Mouse (Mus musculus): Measurements from ENCODE around the gene Tgoln1. TPM values are rescaled to one million over a fixed set of nuclear protein-coding genes. Genes with fewer than 3 reads are reported as not detected.
A peak's percentile ranks its signal among the peaks of the same experiment; 100 is the strongest.

Tgoln1 gene
- polyA plus RNA-seq (2017; shearing (Covaris generic)) = 10 to 100 TPM; 90.9 to 97.8 TPM

GRCm38 (mm10) chr6:72616643-72617288 lies at the start of gene Tgoln1:
TSS of gene Tgoln1 (minus strand) at chr6:72617000.
- ATAC-seq = peak; percentile 96

DNA sequence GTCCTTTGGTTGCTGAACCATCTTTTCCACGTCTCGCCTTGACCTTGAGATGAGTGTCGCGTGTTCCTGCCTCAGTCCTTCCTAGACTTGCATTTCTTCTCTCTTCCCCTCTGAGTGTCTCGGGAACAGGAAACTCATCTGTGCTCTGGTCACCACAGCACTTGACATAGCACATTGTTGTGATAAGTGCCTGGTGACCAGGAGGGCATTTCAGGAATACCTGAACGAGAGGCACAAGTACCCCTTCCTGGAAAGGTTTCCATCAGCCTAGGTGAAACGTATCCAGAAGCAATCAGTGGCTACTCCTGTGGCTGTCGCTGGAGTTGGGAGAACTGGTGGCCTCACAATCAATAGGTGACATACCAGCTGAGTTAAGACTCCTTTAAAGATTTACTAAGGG lies 47.5 kb upstream of the Tgoln1 start:
- ATAC-seq = no peak

DNA sequence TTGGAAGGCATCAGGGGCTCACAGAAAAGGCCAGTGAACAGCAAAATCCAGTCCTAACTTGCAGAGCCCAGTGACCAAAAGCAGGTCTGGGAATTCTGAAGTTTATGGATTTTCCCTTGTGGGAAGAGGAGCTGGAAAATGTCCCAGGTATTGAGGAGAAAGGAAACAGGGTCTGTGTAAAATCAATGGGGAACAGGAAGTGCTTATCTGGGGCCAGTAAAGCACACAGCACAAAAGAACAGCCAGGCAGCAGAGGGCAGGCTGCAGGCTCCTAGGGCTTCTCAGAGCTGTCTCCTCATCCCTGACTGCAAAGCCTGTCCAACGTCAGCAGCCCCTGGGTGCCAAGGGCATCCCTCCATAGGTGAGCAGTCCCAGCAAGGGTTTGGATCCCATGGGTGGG lies 46.2 kb upstream of the Tgoln1 start:
- no peak for ATAC-seq

DNA sequence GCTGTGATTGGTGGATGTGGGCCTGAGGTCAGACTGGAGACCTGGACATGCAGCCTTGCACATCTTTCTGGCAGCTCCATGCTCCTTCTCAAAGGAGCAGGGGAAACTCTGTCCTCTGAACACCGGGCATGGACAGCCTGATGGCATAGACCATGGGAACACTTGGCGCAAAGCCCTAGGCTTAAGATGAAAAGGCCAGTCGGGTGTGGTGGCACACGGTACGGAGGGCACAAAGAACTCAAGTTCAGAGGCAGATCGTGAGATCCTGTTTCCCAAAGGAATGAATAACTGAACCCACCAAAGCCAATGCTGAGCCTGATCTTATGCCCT lies 43.6 kb upstream of the Tgoln1 start:
- no peak for ATAC-seq

DNA sequence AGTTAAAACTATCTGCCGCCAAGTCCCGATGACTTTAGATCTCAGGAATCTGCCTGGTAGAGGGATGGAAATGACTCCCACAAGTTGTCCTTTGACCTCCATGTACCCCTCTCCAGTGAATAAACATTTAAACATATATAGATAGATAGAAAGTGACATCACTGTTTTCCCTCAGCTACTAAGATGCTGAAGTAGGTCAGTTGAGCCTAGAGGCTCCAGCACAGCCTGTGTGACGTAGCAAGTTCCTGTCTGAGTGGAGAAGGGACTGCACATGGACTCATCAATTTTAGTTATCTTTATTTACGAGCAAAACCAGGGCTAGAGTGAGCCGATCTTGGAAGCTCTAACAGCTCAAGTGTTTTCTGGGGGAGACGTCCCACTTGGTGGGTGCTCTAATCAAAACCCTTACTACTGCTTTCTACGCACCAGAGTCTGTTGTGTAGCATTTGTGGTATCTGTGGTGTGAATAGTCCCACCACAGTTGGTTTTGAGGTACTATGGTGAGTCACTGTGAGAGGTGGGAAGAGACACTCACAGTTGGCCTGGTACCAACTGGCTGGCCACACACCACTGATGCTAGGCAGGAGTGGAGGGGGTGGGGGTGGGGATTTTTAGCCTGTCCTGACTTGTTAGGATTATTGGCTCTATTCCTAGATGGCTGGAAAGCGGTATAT lies 43.1 kb upstream of the Tgoln1 start:
- ATAC-seq = no peak

DNA sequence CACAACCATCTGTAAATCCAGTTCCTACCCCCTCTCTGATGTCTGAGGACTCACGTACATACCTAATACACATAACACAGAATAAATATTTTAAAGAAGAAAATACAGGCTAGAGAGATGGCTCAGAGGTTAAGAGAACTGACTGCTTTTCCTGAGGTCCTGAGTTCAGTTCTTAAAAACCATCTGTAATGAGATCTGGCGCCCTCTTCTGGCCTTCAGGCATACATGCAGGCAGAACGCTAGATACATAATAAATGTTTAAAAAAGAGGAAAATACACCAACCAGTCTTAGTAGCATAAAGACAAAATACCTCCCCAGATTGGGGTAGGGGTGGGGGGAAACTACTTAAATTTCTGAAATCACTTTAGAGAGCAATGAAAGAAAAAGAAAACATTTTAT lies 41.2 kb upstream of the Tgoln1 start:
- ATAC-seq = no peak

- ATAC-seq = no peak
Observed at GRCm38 (mm10) chr6:72656053-72656442, 39.2 kb upstream of the Tgoln1 start.

GRCm38 (mm10) chr6:72655309-72656052 lies 38.7 kb upstream of the Tgoln1 start:
- ATAC-seq = no peak

DNA sequence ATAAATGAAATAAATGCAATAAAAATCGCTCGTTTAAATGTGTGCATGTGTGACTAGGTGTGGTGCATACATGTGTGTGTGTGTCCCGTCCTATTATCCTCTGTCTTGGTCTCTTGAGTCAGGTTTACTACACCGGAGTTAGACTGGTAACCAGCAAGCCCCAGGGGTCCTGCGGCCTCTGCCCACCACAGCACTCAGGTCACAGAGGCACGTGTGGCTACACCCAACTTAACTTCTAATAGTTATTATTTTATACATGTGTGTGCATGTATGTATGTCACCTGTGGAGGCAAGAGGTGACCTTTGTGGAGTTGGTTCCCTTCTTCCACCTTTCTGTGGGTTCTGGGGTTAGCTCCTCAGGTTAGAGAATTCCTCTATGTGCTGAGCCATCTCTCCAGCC lies 37.6 kb upstream of the Tgoln1 start:
- ATAC-seq = no peak

- no peak for ATAC-seq
Observed at GRCm38 (mm10) chr6:72653419-72653818, 36.6 kb upstream of the Tgoln1 start.

DNA sequence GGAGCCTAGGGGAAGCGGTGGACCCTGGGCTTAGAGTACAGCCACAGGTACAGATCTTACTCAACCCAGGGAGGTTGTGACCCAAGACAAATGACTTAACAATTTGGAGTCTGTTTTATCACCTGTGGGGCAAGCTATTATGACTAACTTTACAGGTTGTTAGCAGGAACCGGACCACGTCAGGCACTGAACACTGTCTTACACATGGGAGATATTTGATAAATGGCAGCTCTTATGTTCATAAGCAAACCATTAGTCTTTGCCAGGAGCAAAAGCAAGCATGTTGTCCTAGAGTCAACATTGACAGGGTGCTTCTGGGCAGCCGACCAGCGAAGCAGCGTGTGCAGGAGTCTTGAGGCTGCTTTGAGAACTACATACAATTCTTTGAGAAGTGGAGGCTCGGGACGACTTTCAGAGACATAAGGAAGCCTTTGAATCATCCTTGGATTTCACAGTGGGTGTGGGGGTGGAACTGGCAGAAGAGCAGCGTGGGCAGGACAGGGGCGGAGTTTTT lies 33.6 kb upstream of the Tgoln1 start:
- ATAC-seq = no peak

GRCm38 (mm10) chr6:72648002-72648595 lies 31.3 kb upstream of the Tgoln1 start:
- ATAC-seq = no peak

DNA sequence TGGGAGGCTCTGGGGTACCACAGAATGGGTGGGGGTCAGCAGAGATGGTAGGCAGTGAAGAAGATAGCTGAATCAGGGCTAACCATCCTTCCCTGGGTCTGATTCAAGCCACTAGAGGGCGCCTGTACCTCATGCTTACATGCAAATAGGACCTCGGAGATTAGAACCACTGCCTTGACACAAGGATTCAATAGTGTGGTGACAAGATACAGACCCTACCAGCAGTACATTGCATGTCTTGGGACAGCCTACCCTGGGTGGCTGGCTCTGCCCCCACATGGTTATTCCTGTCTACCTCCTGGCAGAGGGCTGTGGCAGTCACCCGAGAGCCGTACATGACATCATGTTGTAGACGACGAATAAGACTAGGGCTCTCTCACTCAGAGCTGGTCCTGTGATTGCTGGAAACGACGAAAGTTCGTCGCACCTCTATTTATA lies 30.6 kb upstream of the Tgoln1 start:
- ATAC-seq = no peak

DNA sequence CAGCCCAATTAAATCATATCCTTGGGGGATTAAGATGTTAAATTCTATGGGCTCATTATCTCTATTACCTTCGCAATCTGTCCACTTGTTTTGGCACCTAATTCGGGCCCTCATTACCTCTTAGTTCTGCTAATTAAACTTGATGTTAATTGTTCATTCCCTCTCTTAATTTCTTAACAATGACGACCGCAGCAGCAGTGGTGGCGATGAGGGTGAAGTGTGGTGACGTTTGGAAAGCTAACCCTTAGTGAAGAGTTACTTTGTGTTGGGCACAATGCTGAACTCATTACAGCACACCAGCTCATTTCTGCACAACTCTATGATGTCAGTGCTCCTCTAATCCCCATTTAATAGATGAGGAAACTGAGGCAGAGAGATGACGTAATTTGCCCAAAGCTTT lies 28.6 kb upstream of the Tgoln1 start:
- no peak for ATAC-seq

DNA sequence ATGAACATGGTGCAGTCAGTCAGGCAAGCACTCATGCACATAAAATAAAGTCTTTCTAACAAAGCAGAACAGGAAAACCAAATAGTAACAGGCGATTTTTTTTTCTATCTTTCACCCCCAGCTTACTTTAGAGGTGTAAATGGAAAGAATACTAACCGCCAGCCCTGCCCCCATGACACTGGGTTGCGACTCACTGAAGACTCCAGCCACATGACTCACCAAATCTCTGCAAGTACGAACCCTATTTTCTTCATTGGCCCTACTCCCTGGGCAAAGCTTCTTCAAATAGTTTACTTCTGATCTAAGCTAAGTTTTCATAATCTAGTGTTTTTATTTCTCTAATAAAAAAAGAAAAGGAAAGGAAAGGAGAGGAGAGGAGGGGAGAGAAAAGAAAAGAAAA lies 27.8 kb upstream of the Tgoln1 start:
- no peak for ATAC-seq

DNA sequence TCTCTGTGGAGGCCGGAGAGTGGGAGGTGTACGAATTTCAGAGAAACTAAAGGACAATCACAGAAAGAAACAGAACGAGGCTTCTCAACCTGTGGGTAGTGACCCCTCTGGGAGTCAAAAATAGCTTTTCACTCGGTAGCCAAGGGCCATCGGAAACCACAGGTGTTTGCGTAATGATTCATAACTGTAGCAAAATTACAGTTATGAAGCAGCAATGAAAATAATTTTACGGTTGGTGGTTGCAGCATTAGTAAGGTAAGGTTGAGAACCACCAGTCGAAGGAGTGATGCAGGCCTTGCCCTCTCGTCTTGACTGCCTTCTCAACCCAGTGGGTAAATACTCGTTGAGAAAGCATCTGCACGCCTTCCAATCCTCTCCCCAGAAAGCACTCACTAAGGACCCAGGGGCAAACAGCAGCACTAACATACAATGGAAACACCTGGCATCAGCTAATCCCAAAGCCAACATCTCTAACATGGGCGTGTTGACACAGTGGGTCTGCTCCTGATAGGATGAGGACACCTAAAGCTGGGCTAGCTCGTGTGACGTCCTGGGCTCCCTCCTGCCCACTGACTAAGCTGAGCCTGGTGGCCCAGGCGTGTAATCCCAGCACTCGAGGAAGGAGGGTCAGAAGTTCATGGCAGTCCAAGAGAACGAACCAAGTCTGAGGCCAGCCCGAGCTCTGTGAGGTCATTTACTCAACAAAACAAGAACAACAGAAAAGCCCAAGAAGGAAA lies 24.6 kb upstream of the Tgoln1 start:
- ATAC-seq = no peak

GRCm38 (mm10) chr6:72636940-72637339 lies 20.1 kb upstream of the Tgoln1 start:
- ATAC-seq = no peak

DNA sequence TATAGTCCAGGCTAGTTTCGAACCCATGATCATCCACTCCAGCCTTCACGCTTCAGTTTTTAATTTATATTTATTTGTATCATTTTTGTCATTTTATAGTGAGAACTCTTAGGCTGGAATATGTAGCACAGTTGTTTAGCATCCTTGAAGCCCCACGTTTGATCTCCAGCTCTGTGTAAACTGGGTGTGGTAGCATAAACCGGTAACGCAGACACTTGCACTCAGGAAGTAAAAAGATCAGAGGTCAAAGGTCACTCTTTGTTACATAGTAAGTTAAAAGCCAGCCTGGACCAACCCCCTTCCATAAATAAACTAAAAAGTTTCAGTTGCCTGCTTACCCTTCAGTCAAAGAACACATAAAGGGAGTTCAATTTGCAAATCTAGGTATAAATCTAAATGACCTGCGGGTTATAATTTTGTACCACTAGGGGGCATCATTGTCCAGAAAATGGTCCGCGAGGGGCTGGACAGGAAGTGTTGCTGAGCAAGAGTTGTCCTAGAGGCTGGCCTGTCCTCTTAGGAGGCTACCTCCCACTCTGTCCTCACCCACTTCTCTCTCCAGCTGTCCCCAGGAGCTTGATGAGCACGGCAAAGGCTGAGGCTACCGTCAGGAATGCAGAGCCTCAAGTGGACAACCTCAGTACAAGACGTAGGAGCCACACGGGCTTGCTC lies 19.1 kb upstream of the Tgoln1 start:
- peak; percentile 60 for ATAC-seq

DNA sequence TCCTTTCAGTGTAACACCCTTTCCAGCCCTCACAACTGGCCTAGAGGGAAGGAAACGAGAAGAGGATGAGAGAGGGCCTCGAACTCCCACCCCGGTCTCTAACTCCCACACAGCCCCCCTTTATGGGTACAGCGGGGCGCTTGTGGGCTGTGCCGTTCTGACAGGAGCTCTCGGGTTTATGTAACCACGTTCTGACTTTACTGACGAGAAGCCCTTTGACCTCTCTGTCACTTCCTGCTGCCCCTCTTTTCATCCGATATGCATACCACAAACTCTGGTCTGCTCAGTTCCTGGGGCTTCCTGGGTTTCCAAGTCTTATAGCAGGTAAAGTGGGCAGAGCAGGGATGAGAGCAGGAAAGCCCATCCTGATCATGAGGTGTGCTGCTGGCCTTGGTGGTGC lies 17.5 kb upstream of the Tgoln1 start:
- ATAC-seq = no peak

DNA sequence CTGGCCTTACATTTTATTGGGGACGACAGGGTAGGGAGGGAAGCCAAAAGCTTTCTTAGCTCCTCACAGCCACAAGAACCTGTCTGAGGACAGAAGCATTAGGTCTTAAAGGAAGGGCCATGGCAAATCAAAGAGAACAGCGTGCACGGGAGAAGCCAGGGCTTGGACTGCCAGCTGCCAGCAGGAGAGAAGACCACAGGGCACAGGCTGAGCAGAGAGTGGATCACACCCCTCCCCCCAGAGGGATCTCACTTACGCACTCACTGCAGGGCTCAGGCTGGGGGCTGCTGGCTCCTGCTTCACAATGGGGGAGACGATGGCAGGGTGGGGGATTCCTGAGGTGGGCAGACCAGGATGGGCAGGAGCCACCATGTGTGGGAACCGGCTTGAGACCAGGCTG lies 14.9 kb upstream of the Tgoln1 start:
- no peak for ATAC-seq

DNA sequence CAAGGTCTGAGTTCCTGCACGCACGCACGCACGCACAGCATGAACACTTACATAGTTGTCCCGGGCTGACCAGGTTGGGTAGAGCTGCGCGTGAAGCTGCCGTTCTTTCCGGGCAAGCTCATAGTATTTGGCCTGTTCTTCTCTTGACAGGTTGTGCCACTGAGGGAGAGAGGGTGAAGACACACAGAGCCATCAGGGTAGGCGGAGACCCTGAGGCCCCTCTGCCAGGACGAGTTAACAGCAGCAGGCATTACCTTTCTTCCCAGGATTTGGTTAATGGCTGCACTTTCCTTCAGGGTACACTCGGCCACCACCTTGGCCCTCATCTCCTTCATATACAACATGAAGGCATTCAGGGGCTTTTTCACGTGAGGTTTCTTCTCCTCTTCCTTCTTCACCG lies 14.2 kb upstream of the Tgoln1 start:
- no peak for ATAC-seq

- no peak for ATAC-seq
Observed at GRCm38 (mm10) chr6:72630370-72630769, 13.6 kb upstream of the Tgoln1 start.

All from activated CD4-positive, CD25-positive, alpha-beta regulatory T cell, adult 4 months (primary cell).